Mouse (Mus musculus): ENCODE measurements at regions not wholly inside any gene's neighbourhood (a gene's known extent, or its start where the extent isn't known, plus 50 kb on each side); places are given as distances from the start of the nearest gene placed in this dataset.

DNA sequence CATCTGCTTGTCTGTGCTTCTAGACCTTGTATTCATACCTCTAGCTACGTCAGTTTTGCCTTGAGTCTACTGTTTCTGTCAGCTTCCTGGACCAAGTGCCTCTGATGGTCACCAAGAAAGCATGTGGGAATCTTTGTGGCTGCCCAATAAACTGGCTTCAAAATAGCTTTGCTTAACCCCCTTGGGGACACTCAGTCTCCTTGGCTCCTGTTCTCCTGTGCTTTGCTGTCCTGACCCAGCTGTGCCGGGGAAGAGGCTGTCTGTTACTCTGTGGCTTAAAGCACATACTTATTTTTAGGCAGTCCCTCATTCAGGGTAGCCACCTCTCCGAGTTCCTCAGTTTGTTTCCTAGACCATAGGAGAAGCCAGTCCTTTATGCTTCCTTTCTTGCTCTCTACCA is 79.8 kb downstream of the Calml3 start:
- TF ChIP-seq FLI1 (IDR thresholded peaks at IDR 0.05; ENCODE audit: low read length) (no peak), GATA1 (IDR thresholded peaks at IDR 0.05; ENCODE audit: borderline replicate concordance, low read length) (no peak)
